Mouse (Mus musculus) heart, embryonic 10.5 days (tissue): ENCODE measurements around the gene Srd5a1. TPM values are rescaled to one million over a fixed set of nuclear protein-coding genes. Genes with fewer than 3 reads are reported as not detected.

Source experiments
- DNase-seq: peaks from one replicate; pipeline ENCODE4 v3.0.0-alpha.2; 2017; ENCODE audit warnings: low spot score
- H3K27ac ChIP-seq: fragments of 300-500 bp; sonication (generic); 2 replicates; pipeline ENCODE4 v1.5.1; 2016; ENCODE audit warnings: mild to moderate bottlenecking
- H3K27me3 ChIP-seq: fragments of 300-500 bp; sonication (generic); 2 replicates; pipeline ENCODE4 v1.6.1; 2016; ENCODE audit warnings: mild to moderate bottlenecking; ENCODE audit not compliant: poor library complexity, insufficient read depth, severe bottlenecking
- H3K36me3 ChIP-seq: fragments of 300-500 bp; sonication (generic); 2 replicates; pipeline ENCODE4 v1.6.1; 2016; ENCODE audit warnings: mild to moderate bottlenecking, moderate library complexity
- H3K4me1 ChIP-seq: fragments of 300-500 bp; sonication (generic); 2 replicates; pipeline ENCODE4 v1.6.1; 2016; ENCODE audit warnings: mild to moderate bottlenecking
- H3K4me3 ChIP-seq: fragments of 300-500 bp; sonication (generic); 2 replicates; pipeline ENCODE4 v1.5.1; 2016; ENCODE audit warnings: mild to moderate bottlenecking, moderate library complexity
- H3K9me3 ChIP-seq: fragments of 300-500 bp; sonication (generic); 2 replicates; pipeline ENCODE4 v1.6.1; 2016; ENCODE audit warnings: mild to moderate bottlenecking, moderate library complexity
- WGBS: fragments of 180-500 bp; shearing (Covaris S2); methylation state at CpG from one replicate; pipeline ENCODE4 v1.1.7; 2016; 5-methylcytosine and 5-hydroxymethylcytosine counted together
- polyA plus RNA-seq: library from polyadenylated mRNA; unstranded; fragments of >200 nt; fragmentation: Nextera tagmentation; extraction: Ambion mirVana; gene quantifications from 2 replicates; pipeline ENCODE4 v1.2.1, GENCODE M21; 2016

Gene Srd5a1
- polyA plus RNA-seq, 1 experiment from 2014 or later, result 12.0 TPM

DNA sequence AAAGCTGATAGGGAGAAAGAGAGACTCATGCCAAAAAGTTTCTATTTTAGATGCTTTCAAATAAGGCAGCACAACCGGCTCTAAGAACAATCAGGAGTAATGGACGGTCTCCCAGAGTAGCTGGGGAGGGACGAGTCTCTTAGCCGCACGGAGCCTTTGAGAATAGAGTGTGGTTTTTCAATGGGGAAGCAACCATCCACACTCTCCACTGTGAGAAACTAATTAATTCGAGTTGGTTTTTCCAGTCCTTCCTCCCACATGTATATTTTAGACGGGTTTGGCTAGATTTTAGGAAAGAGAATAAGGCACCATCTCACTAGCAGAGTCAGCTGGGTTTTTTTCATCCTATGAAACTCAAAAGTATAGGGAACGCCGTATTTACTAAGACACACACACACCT lies 49.2 kb downstream of the Srd5a1 start:
- H3K4me1 ChIP-seq, result peaks cover 25% of the 10 kb centered on the region
- H3K27me3 ChIP-seq, result no peaks in the 10 kb centered on the region
- no peak overlapping the region for H3K27ac ChIP-seq
- no peak overlapping the region for H3K4me3 ChIP-seq
- DNase-seq, result peak; percentile 20
- H3K9me3 ChIP-seq, result no peaks in the 10 kb centered on the region
- whole genome bisulfite sequencing, result 84% methylated on average over 9 of the region's 9 CpGs
- H3K36me3 ChIP-seq, result no peaks in the 10 kb centered on the region

DNA sequence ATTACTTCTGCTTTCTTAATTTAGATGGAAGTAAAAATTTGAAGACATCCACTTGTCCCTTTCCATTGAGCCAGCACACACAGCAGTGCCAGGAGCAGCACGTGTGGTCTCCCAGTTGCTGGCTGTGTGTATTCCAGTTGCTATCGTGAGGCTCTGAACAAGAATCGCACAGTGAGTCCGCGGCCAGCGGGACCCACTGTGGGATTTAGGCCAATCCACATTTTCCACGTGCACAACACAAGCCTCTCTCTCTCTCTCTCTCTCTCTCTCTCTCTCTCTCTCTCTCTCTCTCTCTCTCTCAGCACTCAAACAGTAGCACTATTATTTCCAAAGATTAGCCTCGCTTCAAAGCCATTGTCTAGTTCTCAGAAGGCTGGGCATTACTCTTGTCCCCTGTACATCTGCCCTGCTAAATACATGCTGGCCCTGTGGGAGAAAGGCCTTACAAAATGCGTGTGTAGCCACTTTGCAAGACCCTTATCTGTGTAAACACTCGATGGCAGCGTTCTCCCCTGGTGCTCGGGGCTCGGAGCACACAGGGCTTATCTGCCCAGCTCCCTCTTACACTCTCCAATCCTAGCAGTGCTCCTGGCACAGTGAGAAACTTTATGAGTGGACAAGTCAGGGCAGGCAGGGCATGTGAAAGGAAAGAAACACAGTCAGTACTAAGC lies 51.8 kb downstream of the Srd5a1 start:
- Histone ChIP-seq H3K4me3 (no peak overlapping the region), H3K27ac (no peak overlapping the region), H3K9me3 (no peaks in the 10 kb centered on the region), H3K4me1 (peaks cover 25% of the 10 kb centered on the region), H3K36me3 (no peaks in the 10 kb centered on the region), H3K27me3 (no peaks in the 10 kb centered on the region)
- WGBS, result 49% methylated on average over 13 of the region's 13 CpGs
- peak; percentile 46 for DNase-seq

DNA sequence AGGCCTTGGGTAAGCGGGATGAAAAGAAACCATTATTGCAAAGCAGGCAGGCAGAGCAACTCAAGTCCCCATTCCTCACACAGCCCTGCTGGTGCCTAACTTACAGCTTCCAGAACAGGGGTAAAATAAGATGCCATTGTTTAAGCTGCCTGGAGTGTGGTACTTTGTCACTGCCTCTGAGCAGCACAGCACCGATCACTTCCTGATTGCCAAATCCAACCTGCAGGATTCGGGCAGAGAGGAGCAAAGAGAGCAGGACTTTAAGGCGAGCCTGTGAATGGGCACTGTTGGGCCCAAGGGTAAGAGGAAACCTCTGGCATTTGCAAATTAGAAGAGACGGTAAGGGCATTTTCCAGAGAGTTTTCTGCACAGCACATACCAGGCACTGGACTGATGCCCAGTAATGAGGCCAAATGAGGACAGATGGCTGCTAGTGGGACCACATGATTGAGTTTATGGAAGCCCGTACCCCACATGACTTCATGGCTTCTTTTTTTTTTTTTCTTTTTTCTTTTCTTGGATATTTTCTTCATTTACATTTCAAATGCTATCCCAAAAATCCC lies 53.1 kb downstream of the Srd5a1 start:
- Histone ChIP-seq H3K4me3 (no peak overlapping the region), H3K27me3 (no peaks in the 10 kb centered on the region), H3K9me3 (no peaks in the 10 kb centered on the region), H3K27ac (no peak overlapping the region), H3K36me3 (no peaks in the 10 kb centered on the region), H3K4me1 (peaks cover 14% of the 10 kb centered on the region)
- peak; percentile 66 for DNase-seq
- WGBS, result 77% methylated on average over 6 of the region's 6 CpGs

DNA sequence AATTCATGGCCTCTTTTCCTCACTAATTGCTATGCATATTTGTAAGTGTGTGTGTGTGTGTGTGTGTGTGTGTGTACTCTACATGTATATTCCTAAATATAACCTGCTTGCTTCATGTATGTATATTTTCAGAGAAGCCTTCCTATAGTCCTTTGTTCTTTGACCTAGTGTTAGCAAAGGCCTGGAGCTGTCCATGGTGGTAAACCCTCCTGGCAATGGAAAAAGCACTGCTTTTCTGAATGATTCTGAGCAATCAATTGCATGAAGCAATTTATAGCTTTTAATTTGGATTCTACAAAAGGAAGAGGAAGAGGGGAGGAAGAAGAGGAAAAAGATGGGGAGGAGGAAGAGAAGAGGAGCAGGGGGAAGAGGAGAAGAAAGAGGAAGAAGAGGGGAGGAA lies 54.5 kb downstream of the Srd5a1 start:
- Histone ChIP-seq H3K4me3 (no peak overlapping the region), H3K36me3 (no peaks in the 10 kb centered on the region), H3K27me3 (no peaks in the 10 kb centered on the region), H3K4me1 (peaks cover 6% of the 10 kb centered on the region), H3K9me3 (no peaks in the 10 kb centered on the region), H3K27ac (no peak overlapping the region)
- peak; percentile 16 for DNase-seq

DNA sequence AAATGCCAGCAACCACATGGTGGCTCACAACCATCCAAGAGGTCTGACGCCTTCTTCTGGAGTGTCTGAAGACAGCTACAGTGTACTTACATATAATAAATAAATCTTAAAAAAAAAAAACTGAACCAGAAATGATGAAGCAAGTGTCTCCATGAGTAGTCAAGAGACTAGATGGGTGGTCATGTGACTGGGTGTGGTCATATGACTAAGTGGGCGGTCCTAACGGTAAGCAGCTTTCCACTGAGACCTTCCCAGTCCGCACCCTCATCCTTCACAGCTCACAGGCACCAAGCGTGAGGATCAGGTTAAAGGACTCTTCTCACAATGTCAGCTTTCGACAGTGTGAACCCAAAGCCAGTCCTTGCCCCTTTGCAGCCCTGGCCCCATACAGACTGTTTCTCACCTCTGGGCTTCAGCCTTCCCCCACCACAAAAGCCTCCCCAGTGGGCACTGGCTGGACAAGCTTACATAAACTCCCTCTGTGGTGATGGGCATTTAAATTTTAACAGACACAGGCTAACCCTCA lies 55.2 kb downstream of the Srd5a1 start:
- H3K4me1 ChIP-seq, result peaks cover 6% of the 10 kb centered on the region
- H3K9me3 ChIP-seq, result no peaks in the 10 kb centered on the region
- 76% methylated on average over 6 of the region's 6 CpGs for WGBS

DNA sequence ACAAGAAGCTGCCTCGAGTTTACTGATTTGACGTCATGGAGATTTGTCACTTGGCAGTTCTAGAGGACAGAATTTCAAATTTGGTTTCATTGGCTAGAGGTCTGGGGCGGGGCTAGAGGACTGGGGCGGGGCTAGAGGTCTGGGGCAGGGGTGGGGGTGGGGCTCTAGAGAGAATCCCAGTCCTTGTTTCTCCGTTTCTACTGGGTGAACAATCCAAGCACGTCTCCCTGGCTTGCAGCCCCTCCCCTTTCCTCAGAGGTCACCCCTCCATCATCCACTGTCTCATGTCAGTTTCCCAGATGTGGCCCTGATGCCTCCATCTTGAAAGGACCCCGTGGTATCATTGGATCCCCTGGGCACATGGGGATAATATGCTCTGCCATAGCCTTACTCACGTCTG lies 56.2 kb downstream of the Srd5a1 start:
- Histone ChIP-seq H3K36me3 (no peaks in the 10 kb centered on the region), H3K4me3 (no peak overlapping the region), H3K4me1 (peaks cover 6% of the 10 kb centered on the region), H3K27me3 (no peaks in the 10 kb centered on the region), H3K27ac (no peak overlapping the region), H3K9me3 (no peaks in the 10 kb centered on the region)
- peak; percentile 68 for DNase-seq
- WGBS, result 27% methylated on average over 8 of the region's 8 CpGs

More for the DNA sequence above, 55.2 kb downstream of the Srd5a1 start:
- DNase-seq, result peak; percentile 52
- Histone ChIP-seq H3K36me3 (no peaks in the 10 kb centered on the region), H3K27ac (no peak overlapping the region), H3K27me3 (no peaks in the 10 kb centered on the region), H3K4me3 (no peak overlapping the region)

DNA sequence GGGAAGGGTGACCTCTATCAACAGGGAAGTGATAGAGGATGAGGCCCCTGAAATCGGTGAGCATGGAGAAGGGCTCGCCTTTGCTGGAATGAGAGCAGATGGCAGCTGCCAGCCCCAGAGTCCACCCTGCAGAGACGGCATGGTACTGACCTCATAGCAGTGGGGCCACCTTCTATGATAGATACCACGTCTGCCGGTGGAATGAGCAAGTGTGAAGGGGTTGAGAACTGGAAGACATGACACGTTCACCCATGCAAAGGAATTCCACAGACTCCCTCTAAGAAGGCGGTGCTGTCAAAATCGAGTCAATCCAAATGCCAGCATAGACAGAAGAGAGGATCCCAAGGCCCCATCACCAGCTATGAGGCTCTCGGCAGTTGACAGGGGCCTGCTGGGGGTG lies 57.0 kb downstream of the Srd5a1 start:
- Histone ChIP-seq H3K36me3 (no peaks in the 10 kb centered on the region), H3K27ac (no peak overlapping the region), H3K4me3 (no peak overlapping the region), H3K4me1 (no peaks in the 10 kb centered on the region), H3K27me3 (no peaks in the 10 kb centered on the region), H3K9me3 (no peaks in the 10 kb centered on the region)
- 70% methylated on average over 9 of the region's 9 CpGs for WGBS
- peak; percentile 71 for DNase-seq

DNA sequence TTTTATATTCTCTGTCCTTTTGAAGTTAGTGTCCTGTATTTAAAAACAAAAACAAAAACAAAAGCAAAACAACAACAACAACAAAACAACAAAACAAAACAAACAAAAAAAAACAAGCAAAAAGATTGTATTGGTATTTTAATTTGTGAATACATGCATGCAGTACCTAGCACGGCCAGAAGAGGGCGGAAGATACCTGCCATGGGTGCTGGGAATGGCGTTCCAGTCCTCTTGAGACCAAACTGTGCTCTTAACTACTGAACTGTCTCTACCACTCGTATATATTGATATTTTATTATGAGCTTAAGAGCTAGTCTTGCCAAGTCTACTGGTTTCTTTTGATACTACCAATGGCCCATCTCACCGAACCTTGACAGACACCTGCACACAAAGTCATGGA lies 58.2 kb downstream of the Srd5a1 start:
- no peaks in the 10 kb centered on the region for H3K27me3 ChIP-seq
- H3K4me3 ChIP-seq, result no peak overlapping the region
- H3K36me3 ChIP-seq, result no peaks in the 10 kb centered on the region
- no peaks in the 10 kb centered on the region for H3K4me1 ChIP-seq
- H3K9me3 ChIP-seq, result no peaks in the 10 kb centered on the region
- 19% methylated on average over 5 of the region's 5 CpGs for WGBS
- no peak overlapping the region for H3K27ac ChIP-seq
- DNase-seq, result peak; percentile 73

DNA sequence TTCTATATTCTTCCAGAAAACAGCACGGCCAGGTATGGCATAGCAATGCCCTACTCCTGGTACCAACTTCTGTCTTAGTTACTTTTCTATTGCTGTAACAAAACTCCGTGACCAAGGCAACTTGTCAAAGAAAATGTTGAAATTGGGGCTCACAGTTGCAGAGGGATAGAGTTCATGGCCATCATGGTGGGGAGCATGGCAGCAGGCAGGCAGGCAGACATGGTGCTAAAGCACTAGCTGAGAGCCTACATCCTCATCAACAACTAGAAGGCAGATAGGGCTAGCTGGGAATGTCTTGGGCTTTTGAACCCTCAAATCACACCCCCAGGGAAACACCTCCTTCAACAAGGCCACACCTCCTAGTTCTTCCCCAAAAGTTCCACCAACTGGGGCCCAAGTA lies 60.4 kb downstream of the Srd5a1 start:
- Histone ChIP-seq H3K27ac (no peak overlapping the region), H3K9me3 (no peaks in the 10 kb centered on the region), H3K4me1 (peaks cover 4% of the 10 kb centered on the region; the same call in 1 of the 2 replicates), H3K27me3 (no peaks in the 10 kb centered on the region), H3K4me3 (no peak overlapping the region), H3K36me3 (no peaks in the 10 kb centered on the region)
- DNase-seq, result peak; percentile 63
- WGBS, result 79% methylated on average over 2 of the region's 2 CpGs

DNA sequence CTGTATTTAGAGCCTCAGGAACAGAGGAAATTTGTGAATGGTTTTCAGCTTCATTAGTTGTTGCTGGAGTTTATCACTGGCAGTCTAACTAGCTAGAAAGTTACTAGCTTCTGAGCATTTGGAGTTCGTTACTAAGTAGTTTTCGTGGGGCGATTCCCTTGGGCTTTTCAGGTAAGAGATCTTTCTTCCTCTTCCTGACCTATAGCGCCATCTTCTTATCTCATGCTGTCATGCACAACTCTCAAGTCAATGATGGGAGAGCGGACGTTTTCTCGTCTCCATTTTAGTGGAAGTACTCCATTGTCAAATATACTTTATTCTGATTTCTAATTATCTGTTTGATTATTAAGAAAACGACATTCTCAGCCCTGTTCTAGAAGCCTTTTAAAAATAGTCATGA lies 61.3 kb downstream of the Srd5a1 start:
- DNase-seq, result peak; percentile 10
- Histone ChIP-seq H3K4me3 (no peak overlapping the region), H3K27ac (no peak overlapping the region), H3K27me3 (no peaks in the 10 kb centered on the region), H3K9me3 (no peaks in the 10 kb centered on the region), H3K4me1 (peaks cover 4% of the 10 kb centered on the region; the same call in 1 of the 2 replicates), H3K36me3 (no peaks in the 10 kb centered on the region)
- WGBS, result 39% methylated on average over 8 of the region's 8 CpGs

DNA sequence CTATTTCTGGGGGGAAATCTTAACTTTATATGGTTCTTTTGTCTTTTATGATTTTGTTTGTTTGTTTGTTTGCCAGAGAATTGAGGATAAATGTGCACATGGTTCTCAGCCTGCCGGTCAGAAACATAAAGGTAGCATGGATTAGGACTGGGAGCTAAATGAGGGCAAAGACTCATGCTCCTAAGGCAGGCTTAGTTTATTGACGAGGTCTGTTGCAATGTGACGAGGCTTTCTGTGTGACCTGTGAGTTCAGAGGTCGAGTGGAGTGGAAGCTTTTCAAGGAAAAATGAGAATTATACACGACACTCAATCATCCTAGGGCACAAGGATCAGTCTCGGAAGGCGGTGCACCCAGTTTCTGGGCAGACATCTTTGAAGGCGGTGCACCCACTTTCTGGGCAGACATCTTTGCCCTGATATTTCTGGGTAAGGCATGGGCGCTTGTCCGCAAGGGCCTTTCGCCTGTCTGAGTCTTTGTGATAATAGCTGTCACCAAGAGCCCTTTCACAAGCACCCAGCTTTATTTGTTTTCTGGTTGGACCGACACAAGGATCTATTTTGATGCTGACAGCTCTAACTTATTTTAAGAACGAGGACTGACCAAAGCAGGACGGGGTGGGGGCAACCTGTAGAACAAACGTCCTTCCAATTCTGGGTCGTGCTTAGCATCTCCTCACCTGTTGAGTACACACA lies 63.6 kb downstream of the Srd5a1 start:
- WGBS, result 52% methylated on average over 16 of the region's 16 CpGs
- Histone ChIP-seq H3K36me3 (no peaks in the 10 kb centered on the region), H3K4me1 (peaks cover 20% of the 10 kb centered on the region), H3K27me3 (no peaks in the 10 kb centered on the region), H3K9me3 (no peaks in the 10 kb centered on the region), H3K27ac (no peak overlapping the region), H3K4me3 (no peak overlapping the region)
- DNase-seq, result peak; percentile 42

DNA sequence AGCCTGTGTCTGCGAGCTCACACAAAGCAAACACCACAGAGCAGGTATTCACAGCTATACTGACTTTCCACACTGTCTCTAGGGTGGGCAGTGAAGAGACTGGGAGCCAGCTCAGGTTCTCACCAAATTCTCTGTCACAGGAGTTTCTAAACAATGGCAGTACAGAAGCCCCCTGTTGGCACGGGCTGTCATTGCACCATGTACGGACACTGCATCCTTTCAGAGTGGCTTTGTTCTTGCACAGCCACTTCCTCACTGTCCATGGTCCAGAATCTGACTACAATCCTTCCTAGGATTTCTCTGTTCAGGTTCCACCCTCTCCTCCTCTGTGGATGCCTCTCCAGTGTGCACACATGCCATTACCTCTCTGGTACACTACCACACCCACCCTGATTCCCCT lies 66.2 kb downstream of the Srd5a1 start:
- WGBS, result 23% methylated on average over 3 of the region's 3 CpGs
- DNase-seq, result no peak
- no peaks in the 10 kb centered on the region for H3K36me3 ChIP-seq

DNA sequence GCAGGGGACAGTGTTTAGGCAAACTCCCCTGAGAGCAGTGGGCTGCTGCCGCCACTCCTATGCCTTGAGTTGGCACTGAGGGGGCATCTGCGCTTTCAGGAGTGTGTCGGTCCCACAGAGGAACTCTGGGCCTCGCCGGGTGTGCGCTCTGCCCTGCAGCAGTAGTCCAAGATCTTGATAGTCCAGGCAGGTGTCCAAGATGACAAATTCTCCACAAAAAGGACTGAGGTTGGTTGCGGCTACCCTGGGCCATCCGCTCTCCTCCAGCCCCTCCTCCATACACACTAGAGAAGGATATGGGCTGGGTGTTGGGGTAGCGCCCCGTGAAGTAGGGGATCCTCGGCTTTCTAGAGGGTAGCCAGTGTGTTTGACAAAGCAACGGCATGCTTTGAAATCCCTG lies 67.6 kb downstream of the Srd5a1 start:
- H3K4me1 ChIP-seq, result peaks cover 56% of the 10 kb centered on the region
- 42% methylated on average over 12 of the region's 12 CpGs for WGBS
- no peak for DNase-seq
- no peaks in the 10 kb centered on the region for H3K27me3 ChIP-seq
- H3K9me3 ChIP-seq, result no peaks in the 10 kb centered on the region
- H3K27ac ChIP-seq, result peak overlapping the region; percentile 85
- H3K4me3 ChIP-seq, result peak overlapping the region; percentile 48
- no peaks in the 10 kb centered on the region for H3K36me3 ChIP-seq

More for the DNA sequence above, 66.2 kb downstream of the Srd5a1 start:
- no peaks in the 10 kb centered on the region for H3K9me3 ChIP-seq
- H3K4me3 ChIP-seq, result no peak overlapping the region
- peaks cover 42% of the 10 kb centered on the region for H3K4me1 ChIP-seq
- no peaks in the 10 kb centered on the region for H3K27me3 ChIP-seq
- H3K27ac ChIP-seq, result no peak overlapping the region; the same call in 1 of the 2 replicates
